Mouse (Mus musculus): ENCODE measurements around the gene Hhat. TPM values are rescaled to one million over a fixed set of nuclear protein-coding genes. Genes with fewer than 3 reads are reported as not detected.

Gene Hhat
- polyA plus RNA-seq, 1 experiment: not detected

GRCm38 (mm10) chr1:192726996-192727624 is 43.9 kb downstream of the Hhat start:
- Histone ChIP-seq H3K4me3 (replicated peaks) (no peak overlapping the region), H3K27me3 (ENCODE audit: control insufficient read depth) (no peaks in the 10 kb centered on the region)
- TF ChIP-seq GATA1 (IDR thresholded peaks at IDR 0.05; ENCODE audit: low read length): no peak
- TF ChIP-seq TAL1 (IDR thresholded peaks at IDR 0.05; ENCODE audit: low read length): no peak

GRCm38 (mm10) chr1:192722147-192722546 is 48.9 kb downstream of the Hhat start:
- H3K36me3 ChIP-seq (ENCODE audit: control insufficient read depth): no peaks in the 10 kb centered on the region
- no peaks in the 10 kb centered on the region for H3K9me3 ChIP-seq (ENCODE audit: control insufficient read depth, low read length)
- H3K4me1 ChIP-seq (ENCODE audit: control insufficient read depth): no peaks in the 10 kb centered on the region
- H3K27me3 ChIP-seq (ENCODE audit: control insufficient read depth): no peaks in the 10 kb centered on the region
- H3K4me3 ChIP-seq (replicated peaks): no peak overlapping the region
- TF ChIP-seq TAL1 (IDR thresholded peaks at IDR 0.05; ENCODE audit: low read length) (no peak), GATA1 (IDR thresholded peaks at IDR 0.05; ENCODE audit: low read length) (no peak)

More at GRCm38 (mm10) chr1:192726996-192727624, 43.9 kb downstream of the Hhat start:
- no peaks in the 10 kb centered on the region for H3K9me3 ChIP-seq (ENCODE audit: control insufficient read depth, low read length)
- H3K4me1 ChIP-seq (ENCODE audit: control insufficient read depth): no peaks in the 10 kb centered on the region
- no peaks in the 10 kb centered on the region for H3K36me3 ChIP-seq (ENCODE audit: control insufficient read depth)

- TF ChIP-seq TAL1 (IDR thresholded peaks at IDR 0.05; ENCODE audit: low read length) (no peak), GATA1 (IDR thresholded peaks at IDR 0.05; ENCODE audit: low read length) (no peak)
- H3K4me3 ChIP-seq (replicated peaks): no peak overlapping the region
- H3K9me3 ChIP-seq (ENCODE audit: control insufficient read depth, low read length): no peaks in the 10 kb centered on the region
- H3K4me1 ChIP-seq (ENCODE audit: control insufficient read depth): no peaks in the 10 kb centered on the region
- no peaks in the 10 kb centered on the region for H3K27me3 ChIP-seq (ENCODE audit: control insufficient read depth)
- H3K36me3 ChIP-seq (ENCODE audit: control insufficient read depth): no peaks in the 10 kb centered on the region
These were observed 50.9 kb downstream of the Hhat start for GRCm38 (mm10) chr1:192720156-192720555.

GRCm38 (mm10) chr1:192711779-192712348 is 59.2 kb downstream of the Hhat start:
- Histone ChIP-seq H3K9me3 (ENCODE audit: control insufficient read depth, low read length) (no peaks in the 10 kb centered on the region), H3K27me3 (ENCODE audit: control insufficient read depth) (no peaks in the 10 kb centered on the region), H3K36me3 (ENCODE audit: control insufficient read depth) (no peaks in the 10 kb centered on the region), H3K4me1 (ENCODE audit: control insufficient read depth) (no peaks in the 10 kb centered on the region), H3K4me3 (replicated peaks) (no peak overlapping the region)
- TF ChIP-seq TAL1 (IDR thresholded peaks at IDR 0.05; ENCODE audit: low read length) (no peak), GATA1 (IDR thresholded peaks at IDR 0.05; ENCODE audit: low read length) (no peak)

GRCm38 (mm10) chr1:192700339-192701073 is 70.5 kb downstream of the Hhat start:
- no peaks in the 10 kb centered on the region for H3K4me1 ChIP-seq (ENCODE audit: control insufficient read depth)
- no peaks in the 10 kb centered on the region for H3K9me3 ChIP-seq (ENCODE audit: control insufficient read depth, low read length)
- no peaks in the 10 kb centered on the region for H3K36me3 ChIP-seq (ENCODE audit: control insufficient read depth)
- no peak for TF ChIP-seq TAL1 (IDR thresholded peaks at IDR 0.05; ENCODE audit: low read length)
- no peak for TF ChIP-seq GATA1 (IDR thresholded peaks at IDR 0.05; ENCODE audit: low read length)
- H3K27me3 ChIP-seq (ENCODE audit: control insufficient read depth): no peaks in the 10 kb centered on the region
- no peak overlapping the region for H3K4me3 ChIP-seq (replicated peaks)

GRCm38 (mm10) chr1:192699101-192699500 is 71.9 kb downstream of the Hhat start:
- no peaks in the 10 kb centered on the region for H3K4me1 ChIP-seq (ENCODE audit: control insufficient read depth)
- no peaks in the 10 kb centered on the region for H3K36me3 ChIP-seq (ENCODE audit: control insufficient read depth)
- no peaks in the 10 kb centered on the region for H3K9me3 ChIP-seq (ENCODE audit: control insufficient read depth, low read length)
- TF ChIP-seq GATA1 (IDR thresholded peaks at IDR 0.05; ENCODE audit: low read length): no peak
- no peak for TF ChIP-seq TAL1 (IDR thresholded peaks at IDR 0.05; ENCODE audit: low read length)
- no peaks in the 10 kb centered on the region for H3K27me3 ChIP-seq (ENCODE audit: control insufficient read depth)
- no peak overlapping the region for H3K4me3 ChIP-seq (replicated peaks)

- Histone ChIP-seq H3K27me3 (ENCODE audit: control insufficient read depth) (no peaks in the 10 kb centered on the region), H3K9me3 (ENCODE audit: control insufficient read depth, low read length) (no peaks in the 10 kb centered on the region), H3K4me3 (replicated peaks) (no peak overlapping the region), H3K36me3 (ENCODE audit: control insufficient read depth) (no peaks in the 10 kb centered on the region), H3K4me1 (ENCODE audit: control insufficient read depth) (no peaks in the 10 kb centered on the region)
- no peak for TF ChIP-seq GATA1 (IDR thresholded peaks at IDR 0.05; ENCODE audit: low read length)
- no peak for TF ChIP-seq TAL1 (IDR thresholded peaks at IDR 0.05; ENCODE audit: low read length)
These were observed 74.6 kb downstream of the Hhat start for GRCm38 (mm10) chr1:192696371-192696863.

- no peaks in the 10 kb centered on the region for H3K9me3 ChIP-seq (ENCODE audit: control insufficient read depth, low read length)
- H3K4me3 ChIP-seq (replicated peaks): no peak overlapping the region
- no peak for TF ChIP-seq TAL1 (IDR thresholded peaks at IDR 0.05; ENCODE audit: low read length)
- no peak for TF ChIP-seq GATA1 (IDR thresholded peaks at IDR 0.05; ENCODE audit: low read length)
- H3K27me3 ChIP-seq (ENCODE audit: control insufficient read depth): no peaks in the 10 kb centered on the region
- H3K4me1 ChIP-seq (ENCODE audit: control insufficient read depth): no peaks in the 10 kb centered on the region
- no peaks in the 10 kb centered on the region for H3K36me3 ChIP-seq (ENCODE audit: control insufficient read depth)
These were observed 77.4 kb downstream of the Hhat start for GRCm38 (mm10) chr1:192693644-192694043.

GRCm38 (mm10) chr1:192692982-192693381 is 78.0 kb downstream of the Hhat start:
- Histone ChIP-seq H3K27me3 (ENCODE audit: control insufficient read depth) (no peaks in the 10 kb centered on the region), H3K4me3 (replicated peaks) (no peak overlapping the region), H3K4me1 (ENCODE audit: control insufficient read depth) (no peaks in the 10 kb centered on the region), H3K9me3 (ENCODE audit: control insufficient read depth, low read length) (no peaks in the 10 kb centered on the region), H3K36me3 (ENCODE audit: control insufficient read depth) (no peaks in the 10 kb centered on the region)
- no peak for TF ChIP-seq TAL1 (IDR thresholded peaks at IDR 0.05; ENCODE audit: low read length)
- no peak for TF ChIP-seq GATA1 (IDR thresholded peaks at IDR 0.05; ENCODE audit: low read length)

Measured in erythroblast, embryonic 14.5 days (primary cell).